Mouse (Mus musculus) megakaryocyte, embryonic 14.5 days (primary cell): ENCODE measurements around the gene Kptn.

ENCODE experiments used
- FLI1 ChIP-seq: IDR thresholded peaks from 2 replicates; pipeline ENCODE4 v1.6.1; 2012; ENCODE audit warnings: low read length, inconsistent platforms, mixed read lengths
- GATA1 ChIP-seq: IDR thresholded peaks from 3 replicates; pipeline ENCODE4 v1.6.1; 2012; ENCODE audit warnings: mixed read lengths, low read length, inconsistent platforms, borderline replicate concordance

- TF ChIP-seq GATA1 (no peak), FLI1 (no peak)
These were observed 16.9 kb upstream of the Kptn start for GRCm38 (mm10) chr7:16102686-16103226.
